Mouse (Mus musculus) olfactory bulb, adult 2 months (tissue): ENCODE results near the gene Neurl1a. TPM values are rescaled to one million over a fixed set of nuclear protein-coding genes. Genes with fewer than 3 reads are reported as not detected.

Experiments used
- H3K27ac ChIP-seq: fragments of 200-500 bp; 2 replicates; pipeline ENCODE4 v1.5.1; 2012; ENCODE audit warnings: low read depth, low read length; ENCODE audit not compliant: insufficient read depth
- H3K4me1 ChIP-seq: fragments of 200-500 bp; 2 replicates; pipeline ENCODE4 v1.6.1; 2012; ENCODE audit warnings: low read length; ENCODE audit not compliant: control insufficient read depth, insufficient read depth
- H3K4me3 ChIP-seq: fragments of 200-500 bp; 2 replicates; pipeline ENCODE4 v1.5.1; 2012; ENCODE audit warnings: mild to moderate bottlenecking, low read depth, low read length, moderate library complexity; ENCODE audit not compliant: insufficient read depth
- CTCF ChIP-seq: fragments of 200-500 bp; IDR thresholded peaks from 2 replicates; pipeline ENCODE4 v1.5.1; 2012; ENCODE audit warnings: low read depth, mild to moderate bottlenecking, low read length, moderate library complexity; ENCODE audit not compliant: insufficient read depth
- POLR2A ChIP-seq: fragments of 200-500 bp; IDR thresholded peaks from 2 replicates; pipeline ENCODE4 v1.6.1; 2012; ENCODE audit warnings: mild to moderate bottlenecking, low read depth, low read length, moderate library complexity; ENCODE audit not compliant: insufficient read depth
- WGBS: fragments of 180-500 bp; shearing (Covaris S2); methylation state at CpG from one replicate; pipeline ENCODE4 v1.1.7; 2018; 5-methylcytosine and 5-hydroxymethylcytosine counted together
- polyA plus RNA-seq: library from polyadenylated mRNA; stranded (reverse); fragments of >200 nt; gene quantifications from 2 replicates; pipeline ENCODE4 v1.2.4, GENCODE M21; 2012; ENCODE audit warnings: low replicate concordance; ENCODE audit not compliant: missing spikeins, insufficient read depth, insufficient read length

The Neurl1a gene
- polyA plus RNA-seq, 1 experiment, result not detected

- Histone ChIP-seq H3K27ac (no peak overlapping the region), H3K4me3 (no peak overlapping the region), H3K4me1 (peaks cover 32% of the 10 kb centered on the region)
- 90% methylated on average over 8 of the region's 8 CpGs for WGBS
- TF ChIP-seq POLR2A, result no peak
- TF ChIP-seq CTCF, result no peak
Measured at GRCm38 (mm10) chr19:47230682-47231081, 52.1 kb downstream of the Neurl1a start.

- Histone ChIP-seq H3K27ac (no peak overlapping the region), H3K4me1 (peaks cover 32% of the 10 kb centered on the region), H3K4me3 (no peak overlapping the region)
- TF ChIP-seq CTCF, result no peak
- TF ChIP-seq POLR2A, result no peak
- WGBS, result 92% methylated on average over 6 of the region's 6 CpGs
Measured at GRCm38 (mm10) chr19:47231389-47231788, 52.8 kb downstream of the Neurl1a start.

DNA sequence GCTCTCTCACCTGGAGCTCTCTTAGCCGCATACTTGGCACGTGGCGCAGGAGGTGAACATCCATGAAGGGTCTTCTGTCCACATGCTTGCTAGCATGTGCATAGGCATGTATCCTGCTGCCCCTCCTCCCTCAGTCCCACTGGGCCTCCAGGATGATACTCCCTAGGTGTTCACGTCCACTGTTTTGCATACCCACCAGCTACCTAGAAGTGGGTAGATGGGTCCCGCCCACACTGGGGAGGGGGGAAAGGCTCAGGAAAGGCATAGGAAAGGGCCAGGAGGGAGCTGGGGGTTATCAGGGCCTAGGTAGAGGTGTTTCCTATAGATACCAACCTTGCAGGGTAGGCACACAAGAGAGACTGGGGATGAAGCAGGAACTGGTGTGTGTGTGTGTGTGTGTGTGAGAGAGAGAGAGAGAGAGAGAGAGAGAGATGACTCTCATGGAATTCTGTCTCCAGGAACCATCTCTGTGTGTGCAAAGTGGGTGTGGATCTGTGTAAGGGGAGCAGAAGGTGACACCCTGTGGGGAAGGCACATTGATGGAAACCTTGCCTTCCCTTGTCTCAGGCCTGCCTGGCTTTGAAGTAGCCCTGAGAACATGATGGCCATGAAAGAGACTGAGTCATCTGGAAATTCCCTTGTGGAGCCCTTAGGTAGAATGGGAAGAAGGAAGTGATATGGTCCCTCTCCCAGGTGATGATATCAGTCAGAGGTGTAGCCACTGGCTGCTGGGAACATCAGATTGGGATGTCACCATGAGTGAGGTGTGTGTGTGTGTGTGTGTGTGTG lies 53.7 kb downstream of the Neurl1a start:
- TF ChIP-seq POLR2A (no peak), CTCF (no peak)
- 97% methylated on average over 5 of the region's 5 CpGs for WGBS
- Histone ChIP-seq H3K4me3 (no peak overlapping the region), H3K4me1 (peaks cover 32% of the 10 kb centered on the region), H3K27ac (no peak overlapping the region)

GRCm38 (mm10) chr19:47233087-47233486 lies 54.5 kb downstream of the Neurl1a start:
- Histone ChIP-seq H3K4me3 (no peak overlapping the region), H3K4me1 (peaks cover 32% of the 10 kb centered on the region), H3K27ac (no peak overlapping the region)
- TF ChIP-seq POLR2A, result no peak
- WGBS, result 97% methylated on average over 3 of the region's 3 CpGs

GRCm38 (mm10) chr19:47240076-47240475 lies 61.5 kb downstream of the Neurl1a start:
- H3K4me3 ChIP-seq, result no peak overlapping the region
- TF ChIP-seq POLR2A (no peak), CTCF (no peak)
- no peaks in the 10 kb centered on the region for H3K4me1 ChIP-seq
- H3K27ac ChIP-seq, result no peak overlapping the region
- 57% methylated on average over 12 of the region's 12 CpGs for whole genome bisulfite sequencing

DNA sequence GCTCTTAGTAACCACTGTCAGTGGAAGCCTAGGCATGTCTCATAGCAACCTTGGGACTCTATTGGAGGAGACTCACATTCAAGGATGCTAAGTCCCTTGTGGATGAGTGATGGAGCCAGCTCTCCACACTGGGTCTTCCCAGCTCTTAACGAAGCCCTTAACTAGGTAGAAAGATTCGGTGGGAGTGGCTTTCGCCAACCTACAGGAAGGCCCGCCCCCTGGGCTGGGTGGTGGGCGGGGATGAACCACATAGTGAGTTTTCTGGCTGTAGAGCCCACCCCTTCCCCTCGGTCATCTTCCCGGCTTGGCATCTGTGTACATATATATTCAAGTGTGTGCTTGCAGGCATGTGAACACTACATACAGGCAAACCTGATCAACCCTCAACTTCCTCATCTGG lies 62.3 kb downstream of the Neurl1a start:
- WGBS, result 79% methylated on average over 7 of the region's 7 CpGs
- Histone ChIP-seq H3K4me3 (no peak overlapping the region), H3K4me1 (no peaks in the 10 kb centered on the region), H3K27ac (no peak overlapping the region)
- TF ChIP-seq CTCF (no peak), POLR2A (no peak)

DNA sequence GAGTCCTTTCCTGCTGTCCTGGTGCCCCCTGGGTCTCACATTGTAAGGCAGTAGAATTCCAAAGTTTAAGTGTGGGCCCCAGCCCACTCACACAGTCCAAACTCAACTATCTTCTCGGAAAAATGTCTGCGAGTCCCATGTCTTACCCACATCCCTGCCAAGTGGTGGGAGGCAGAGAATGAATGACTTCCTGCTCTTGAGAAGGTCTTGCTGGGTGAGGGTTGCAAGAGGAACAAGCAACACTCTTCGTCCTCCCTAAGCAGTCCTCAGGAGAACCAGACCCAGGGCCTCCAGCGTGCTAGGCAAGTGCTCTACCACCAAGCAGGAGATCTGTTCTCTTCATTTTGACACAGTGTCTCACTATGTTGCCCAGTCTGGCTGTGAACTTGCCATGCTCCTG lies 63.6 kb downstream of the Neurl1a start:
- no peak overlapping the region for H3K27ac ChIP-seq
- no peaks in the 10 kb centered on the region for H3K4me1 ChIP-seq
- H3K4me3 ChIP-seq, result no peak overlapping the region
- no peak for TF ChIP-seq POLR2A
- WGBS, result 90% methylated on average over 4 of the region's 4 CpGs

DNA sequence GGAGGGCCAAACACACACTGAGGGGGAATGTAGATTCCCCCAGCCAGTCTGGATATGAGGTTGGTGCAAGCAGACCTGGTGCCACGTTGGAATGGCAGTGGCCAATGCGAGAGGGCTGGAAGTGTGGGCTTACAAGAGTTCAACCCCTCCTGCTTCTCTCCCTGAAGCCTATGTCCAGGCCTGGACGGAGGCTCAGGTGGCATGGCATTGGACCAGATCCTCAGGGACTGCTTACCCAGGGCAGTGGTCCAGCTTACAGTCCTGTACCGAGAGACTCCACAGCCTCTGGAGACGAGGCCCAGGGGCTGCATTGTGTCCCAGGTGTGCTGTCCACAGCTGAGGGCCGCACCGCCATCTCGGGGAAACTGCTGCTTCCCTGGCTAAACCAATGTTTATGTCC lies 66.9 kb downstream of the Neurl1a start:
- H3K4me1 ChIP-seq, result peaks cover 7% of the 10 kb centered on the region
- TF ChIP-seq CTCF (no peak), POLR2A (no peak)
- no peak overlapping the region for H3K27ac ChIP-seq
- WGBS, result 87% methylated on average over 8 of the region's 8 CpGs
- H3K4me3 ChIP-seq, result no peak overlapping the region

- WGBS, result 75% methylated on average over 11 of the region's 11 CpGs
- no peak overlapping the region for H3K27ac ChIP-seq
- H3K4me3 ChIP-seq, result no peak overlapping the region
- TF ChIP-seq POLR2A (no peak), CTCF (no peak)
- peaks cover 7% of the 10 kb centered on the region for H3K4me1 ChIP-seq
Measured at GRCm38 (mm10) chr19:47247791-47248190, 69.2 kb downstream of the Neurl1a start.
